14 mouse cellular contexts compared by ENCODE assay signal in genomic region chr7:116603167-116603839, GRCm38 (mm10).
DNase-seq lines count a peak whose midpoint lies in the region; ATAC-seq and TF ChIP-seq lines count a peak whose summit lies in the region.
"Had no signal": no experiment of that assay in that cellular context is flagged by ENCODE, and none has a peak within 500 bp of the region (broad histone marks: within the 10 kb centered on the region; RNA-seq: fewer than 3 reads in every experiment).

No protein-coding gene starts in this region.

- DNase-seq in adrenal gland, postnatal 14 days: peak; percentile 17
- DNase-seq in adrenal gland, adult 18-20 months (ENCODE audit: low spot score in 2 of 2): no peak
- peak; percentile 23 for DNase-seq in kidney, adult 2 months
- peak; percentile 39 for DNase-seq in 3T3-L1 (ENCODE audit: low read depth, low spot score)
- no peak for DNase-seq in hindbrain, embryonic 11.5 days (ENCODE audit: low spot score)
- DNase-seq in urinary bladder, adult 18-20 months (ENCODE audit: low spot score in 2 of 2): no peak
- DNase-seq: forebrain, postnatal 0 days; kidney, adult 8-10 months; thymus, adult 18-20 months had no signal

- no peak overlapping the region for H3K9ac ChIP-seq in kidney, embryonic 16.5 days (replicated peaks; ENCODE audit: low read length)
- no peak overlapping the region for H3K9ac ChIP-seq in hindbrain, embryonic 11.5 days (ENCODE audit: low read depth, low read length)
- H3K9ac ChIP-seq: forebrain, postnatal 0 days; hindbrain, embryonic 12.5 days; liver, embryonic 15.5 days had no signal

- no peak overlapping the region for H3K27ac ChIP-seq in kidney, adult 2 months (ENCODE audit: insufficient read depth, low read depth, low read length)
- no peak overlapping the region for H3K27ac ChIP-seq in kidney, embryonic 16.5 days (ENCODE audit: low read length)
- H3K27ac ChIP-seq in hindbrain, embryonic 11.5 days (ENCODE audit: low read depth, low read length): no peak overlapping the region
- H3K27ac ChIP-seq: hindbrain, embryonic 12.5 days; liver, embryonic 15.5 days; midbrain, embryonic 10.5 days had no signal

- H3K9me3 ChIP-seq in kidney, embryonic 16.5 days (ENCODE audit: low read length): no peaks in the 10 kb centered on the region
- peaks cover 3% of the 10 kb centered on the region; the same call in 1 of the 2 replicates for H3K9me3 ChIP-seq in hindbrain, embryonic 11.5 days (ENCODE audit: control insufficient read depth, low read length)
- H3K9me3 ChIP-seq: liver, embryonic 15.5 days; midbrain, embryonic 10.5 days had no signal

- H3K27me3 ChIP-seq in kidney, adult 2 months (replicated peaks; ENCODE audit: control insufficient read depth, insufficient read depth, low read length): no peaks in the 10 kb centered on the region
- no peaks in the 10 kb centered on the region for H3K27me3 ChIP-seq in kidney, embryonic 16.5 days (ENCODE audit: insufficient read depth, low read length)
- no peaks in the 10 kb centered on the region for H3K27me3 ChIP-seq in hindbrain, embryonic 11.5 days (ENCODE audit: control insufficient read depth, insufficient read depth, low read length)
- H3K27me3 ChIP-seq: liver, embryonic 15.5 days had no signal

- 0 out of 2 replicates have a peak, but pooled peaks cover 3% of the 10 kb centered on the region for H3K4me1 ChIP-seq in kidney, adult 2 months (ENCODE audit: control insufficient read depth, insufficient read depth, low read length)
- peaks cover 8% of the 10 kb centered on the region for H3K4me1 ChIP-seq in kidney, embryonic 16.5 days (ENCODE audit: insufficient read depth, low read length)
- H3K4me1 ChIP-seq in hindbrain, embryonic 11.5 days (replicated peaks; ENCODE audit: control insufficient read depth, insufficient read depth, low read length): no peaks in the 10 kb centered on the region

- ATAC-seq in kidney, embryonic 16.5 days (ENCODE audit: low FRiP score, low TSS enrichment): no peak
- peak; percentile 27 to 53; a peak in 1 of 4 replicates for ATAC-seq in hematopoietic stem cell, adult 5-6 weeks (replicated peaks in 1 of 2; ENCODE audit: insufficient read depth in 1 of 2, low FRiP score in 2 of 2, low TSS enrichment in 1 of 2, low read depth in 1 of 2, poor library complexity in 2 of 2, severe bottlenecking in 2 of 2)
- ATAC-seq in hindbrain, embryonic 11.5 days (ENCODE audit: low FRiP score): no peak
- ATAC-seq: forebrain, postnatal 0 days had no signal

- no peak overlapping the region for H3K4me2 ChIP-seq in kidney, embryonic 16.5 days (replicated peaks; ENCODE audit: low read depth, low read length)
- no peak overlapping the region for H3K4me2 ChIP-seq in hindbrain, embryonic 11.5 days (replicated peaks; ENCODE audit: low read depth, low read length)
- H3K4me2 ChIP-seq: hindbrain, embryonic 12.5 days; liver, embryonic 15.5 days had no signal

- no peak overlapping the region for H3K4me3 ChIP-seq in kidney, adult 2 months (ENCODE audit: insufficient read depth, low read depth, low read length)
- no peak overlapping the region for H3K4me3 ChIP-seq in kidney, embryonic 16.5 days (ENCODE audit: low read length)
- H3K4me3 ChIP-seq in hindbrain, embryonic 11.5 days (ENCODE audit: low read depth, low read length): no peak overlapping the region
- H3K4me3 ChIP-seq: hindbrain, embryonic 12.5 days; liver, embryonic 15.5 days; midbrain, embryonic 10.5 days had no signal

- WGBS in kidney, adult 2 months: 80% methylated on average over 6 of the region's 6 CpGs
- WGBS in kidney, embryonic 16.5 days: 83% methylated on average over 6 of the region's 6 CpGs
- WGBS in hindbrain, embryonic 11.5 days: 91% methylated on average over 6 of the region's 6 CpGs

- H3K36me3 ChIP-seq in kidney, adult 2 months (ENCODE audit: control insufficient read depth, insufficient read depth, low read length): no peaks in the 10 kb centered on the region
- H3K36me3 ChIP-seq in kidney, embryonic 16.5 days (ENCODE audit: insufficient read depth, low read length): no peaks in the 10 kb centered on the region
- no peaks in the 10 kb centered on the region for H3K36me3 ChIP-seq in hindbrain, embryonic 11.5 days (ENCODE audit: control insufficient read depth, insufficient read depth, low read length)
- H3K36me3 ChIP-seq: hindbrain, embryonic 12.5 days; liver, embryonic 15.5 days; midbrain, embryonic 10.5 days had no signal

- no peak for TF ChIP-seq POLR2A in kidney, adult 2 months (IDR thresholded peaks at IDR 0.05; ENCODE audit: low read depth, low read length)

- TF ChIP-seq CTCF in kidney, adult 2 months (conservative IDR thresholded peaks at IDR 0.05; ENCODE audit: insufficient read depth, insufficient read length, low read depth, low read length): no peak

Comparison
In these comparisons a context has a peak if more than half of its experiments do, and no peak if none do; other contexts are left out.
1. DNase-seq: peak in adrenal gland, postnatal 14 days (single experiment), kidney, adult 2 months (single experiment) and 3T3-L1 (single experiment); none in adrenal gland, adult 18-20 months (0 of 2), hindbrain, embryonic 11.5 days (single experiment) and urinary bladder, adult 18-20 months (0 of 2).
2. ATAC-seq: peak in hematopoietic stem cell, adult 5-6 weeks (2 of 2); none in kidney, embryonic 16.5 days (single experiment) and hindbrain, embryonic 11.5 days (single experiment).